Mouse (Mus musculus) layer of hippocampus, adult 6 months (tissue): ENCODE results near the gene Hba-x. TPM values are rescaled to one million over a fixed set of nuclear protein-coding genes. Genes with fewer than 3 reads are reported as not detected.

Experiments used
- long read RNA-seq, 2 experiments: library from polyadenylated mRNA; unstranded; transcript quantifications; one replicate each; pipeline ENCODE4 v2.0.0; 2019 to 2020
- polyA plus RNA-seq: library from polyadenylated mRNA; unstranded; fragments of <200 nt; fragmentation: Nextera tagmentation; gene quantifications from 2 replicates; pipeline ENCODE4 v1.2.3, GENCODE M21; 2021

The Hba-x gene
- polyA plus RNA-seq = not detected in 2 replicates
- long read RNA-seq, experiment 1 = 0 reads
- long read RNA-seq, experiment 2 = 0 reads

DNA sequence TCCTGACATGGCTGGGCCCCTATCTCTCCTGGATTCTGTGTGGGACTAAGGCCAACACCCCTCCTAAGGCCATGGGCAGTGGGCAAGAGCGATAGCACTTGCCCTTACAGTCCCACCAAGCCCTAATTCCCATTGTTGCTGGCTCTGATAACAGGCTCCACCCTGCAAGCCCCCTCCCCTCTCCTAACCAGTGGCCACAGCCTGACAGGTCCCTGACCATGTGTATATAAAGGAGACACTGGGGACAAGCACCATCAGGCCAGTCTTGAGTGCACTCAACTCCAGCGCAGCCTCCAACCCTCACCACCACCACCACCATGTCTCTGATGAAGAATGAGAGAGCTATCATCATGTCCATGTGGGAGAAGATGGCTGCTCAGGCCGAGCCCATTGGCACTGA, at the start of gene Hba-x:
Gene Hba-x (plus strand): TSS at position 54 of the 400 bp plus-strand sequence.

DNA sequence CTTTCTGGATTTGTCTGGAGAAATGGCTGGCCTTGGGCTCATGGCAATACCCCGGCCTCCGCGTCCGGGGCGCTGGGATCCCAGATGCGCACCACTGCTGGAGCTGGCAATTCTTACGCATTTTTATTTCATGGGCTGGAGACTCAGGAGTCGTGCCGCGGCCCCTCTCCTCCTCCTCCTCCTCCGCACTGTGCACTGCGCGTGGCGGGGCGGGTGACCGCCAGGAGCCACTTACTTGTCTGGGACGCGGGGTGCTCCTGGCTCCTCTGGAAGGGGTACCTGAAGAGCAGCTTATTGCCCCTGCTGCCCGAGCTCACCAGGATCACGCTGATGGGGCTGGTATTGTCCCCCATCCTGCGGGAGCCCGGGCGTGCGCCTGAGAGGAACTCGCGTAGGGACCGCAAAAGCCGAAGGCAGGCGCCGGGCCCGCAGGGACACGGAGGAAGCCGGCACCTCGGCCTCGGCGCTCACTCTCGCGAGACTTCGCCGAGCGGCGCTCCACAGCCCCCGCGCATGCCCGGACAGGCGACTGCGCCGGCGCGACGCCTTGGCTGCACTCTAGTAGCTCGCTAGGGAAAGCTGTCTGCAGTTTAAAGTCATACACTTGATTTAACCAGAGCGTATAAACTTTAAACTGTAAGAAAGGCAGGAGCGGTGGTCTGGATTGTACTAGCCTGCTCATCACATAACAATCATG, 8.9 kb upstream of the Hba-x start, which contains the start of gene Nprl3:
Gene Nprl3 (minus strand): TSS at position 520 of the 697 bp plus-strand sequence.

DNA sequence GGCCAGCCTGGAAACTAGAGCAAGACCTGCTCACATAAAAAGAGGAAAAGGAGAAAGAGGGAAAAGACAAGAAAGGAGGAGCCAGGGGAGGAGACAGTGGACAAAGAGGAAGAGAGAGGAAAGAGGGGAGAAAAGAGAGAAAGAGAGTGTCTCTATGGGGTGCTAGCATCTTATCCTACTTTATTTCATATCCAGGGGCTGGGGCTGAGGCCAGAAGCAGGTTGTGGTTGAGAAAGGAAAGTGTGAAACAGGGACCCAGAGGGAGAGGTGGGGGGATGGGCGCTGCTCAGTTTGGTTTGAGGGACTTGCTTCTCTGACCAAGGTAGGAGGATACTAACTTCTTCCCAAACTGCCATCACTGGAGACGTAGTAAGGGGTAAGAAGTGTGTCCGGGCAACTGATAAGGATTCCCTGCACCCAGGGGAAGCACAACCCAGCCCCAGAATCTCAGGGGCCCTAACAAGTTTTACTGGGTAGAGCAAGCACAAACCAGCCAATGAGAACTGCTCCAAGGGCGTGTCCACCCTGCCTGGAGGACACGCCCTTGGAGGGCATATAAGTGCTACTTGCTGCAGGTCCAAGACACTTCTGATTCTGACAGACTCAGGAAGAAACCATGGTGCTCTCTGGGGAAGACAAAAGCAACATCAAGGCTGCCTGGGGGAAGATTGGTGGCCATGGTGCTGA, 7.0 kb downstream of the Hba-x start, which contains the start of gene Hba-a1:
Gene Hba-a1 (plus strand): TSS at position 421 of the 687 bp plus-strand sequence.

DNA sequence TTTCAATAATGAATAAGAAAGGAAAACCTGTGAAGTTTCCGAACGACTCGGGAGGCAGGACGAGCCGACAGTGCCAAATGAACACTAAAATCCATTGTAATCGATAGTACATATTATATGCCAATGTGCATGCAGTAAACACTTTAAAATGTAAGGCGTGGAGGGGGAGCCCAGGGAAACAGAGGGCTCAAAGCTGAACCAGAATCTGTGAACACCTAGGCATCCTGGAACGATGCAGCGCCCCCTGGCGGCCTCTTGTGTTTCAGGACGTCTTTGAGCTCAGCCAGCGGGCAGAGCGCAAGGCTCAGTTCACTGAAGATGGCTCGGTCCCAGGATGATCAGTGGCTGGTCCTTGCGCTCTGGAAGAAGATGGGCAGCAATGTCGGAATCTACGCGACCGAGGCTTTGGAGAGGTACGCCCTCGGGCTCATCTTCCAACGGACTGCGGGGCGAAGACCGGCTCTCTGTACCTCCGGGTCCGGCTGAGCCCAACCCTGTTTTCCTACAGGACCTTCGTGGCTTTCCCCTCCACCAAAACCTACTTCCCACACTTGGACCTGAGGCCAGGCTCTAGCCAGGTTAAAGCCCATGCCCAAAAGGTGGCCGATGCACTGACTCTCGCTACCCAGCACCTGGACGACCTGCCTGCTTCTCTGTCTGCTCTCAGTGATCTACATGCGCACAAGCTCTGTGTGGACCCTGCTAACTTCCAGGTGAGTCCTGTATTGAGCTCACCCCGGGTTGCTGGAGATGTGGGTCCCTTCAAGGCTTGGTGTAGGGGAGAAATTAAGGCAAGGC, 10.7 kb downstream of the Hba-x start, which contains the start of gene Hbq1b:
Gene Hbq1b (plus strand): TSS at position 271 of the 798 bp plus-strand sequence.

DNA sequence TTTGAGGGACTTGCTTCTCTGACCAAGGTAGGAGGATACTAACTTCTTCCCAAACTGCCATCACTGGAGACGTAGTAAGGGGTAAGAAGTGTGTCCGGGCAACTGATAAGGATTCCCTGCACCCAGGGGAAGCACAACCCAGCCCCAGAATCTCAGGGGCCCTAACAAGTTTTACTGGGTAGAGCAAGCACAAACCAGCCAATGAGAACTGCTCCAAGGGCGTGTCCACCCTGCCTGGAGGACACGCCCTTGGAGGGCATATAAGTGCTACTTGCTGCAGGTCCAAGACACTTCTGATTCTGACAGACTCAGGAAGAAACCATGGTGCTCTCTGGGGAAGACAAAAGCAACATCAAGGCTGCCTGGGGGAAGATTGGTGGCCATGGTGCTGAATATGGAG, 20.0 kb downstream of the Hba-x start, which contains the start of gene Hba-a2:
Gene Hba-a2 (plus strand): TSS at position 287 of the 400 bp plus-strand sequence.

DNA sequence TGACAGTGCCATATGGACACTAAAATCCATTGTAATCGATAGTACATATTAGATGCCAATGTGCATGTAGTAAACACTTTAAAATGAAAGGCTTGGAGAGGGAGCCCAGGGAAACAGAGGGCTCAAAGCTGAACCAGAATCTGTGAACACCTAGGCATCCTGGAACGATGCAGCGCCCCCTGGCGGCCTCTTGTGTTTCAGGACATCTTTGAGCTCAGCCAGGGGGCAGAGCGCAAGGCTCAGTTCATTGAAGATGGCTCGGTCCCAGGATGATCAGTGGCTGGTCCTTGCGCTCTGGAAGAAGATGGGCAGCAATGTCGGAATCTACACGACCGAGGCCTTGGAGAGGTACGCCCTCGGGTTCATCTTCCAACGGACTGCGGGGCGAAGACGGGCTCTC, 23.7 kb downstream of the Hba-x start, which contains the start of gene Hbq1a:
Gene Hbq1a (plus strand): TSS at position 205 of the 400 bp plus-strand sequence.

Other genes starting within 250 kb of the Hba-x start
- not detected in 2 replicates for gene Il9r, start 76.1 kb upstream of the Hba-x start, polyA plus RNA-seq
- gene Snrnp25, start 71.0 kb upstream of the Hba-x start, polyA plus RNA-seq = 64.4 and 68.4 TPM in 2 replicates
- 2.1 and 3.1 TPM in 2 replicates for gene Rhbdf1, start 54.1 kb upstream of the Hba-x start, polyA plus RNA-seq
- 17.5 and 17.7 TPM in 2 replicates for gene Mpg, start 49.9 kb upstream of the Hba-x start, polyA plus RNA-seq
- gene Nprl3, start 8.7 kb upstream of the Hba-x start, polyA plus RNA-seq = 59.4 and 67.1 TPM in 2 replicates
- gene Hba-a1, start 7.1 kb downstream of the Hba-x start, polyA plus RNA-seq = 6.8 and 9.2 TPM in 2 replicates
- 0.92 TPM in 1 of 2 replicates, not detected in the other for gene Hbq1b, start 10.6 kb downstream of the Hba-x start, polyA plus RNA-seq
- 11.4 and 18.1 TPM in 2 replicates for gene Hba-a2, start 20.1 kb downstream of the Hba-x start, polyA plus RNA-seq
- 1.0 and 1.2 TPM in 2 replicates for gene Hbq1a, start 23.7 kb downstream of the Hba-x start, polyA plus RNA-seq
- gene Sh3pxd2b, start 71.4 kb downstream of the Hba-x start, polyA plus RNA-seq = 1.6 and 1.8 TPM in 2 replicates
- 6.3 and 6.8 TPM in 2 replicates for gene Ubtd2, start 179.0 kb downstream of the Hba-x start, polyA plus RNA-seq